Mouse (Mus musculus): Measurements from ENCODE around the gene Cux1. TPM values are rescaled to one million over a fixed set of nuclear protein-coding genes. Genes with fewer than 3 reads are reported as not detected.
"Not testable (repeated sequence)": the region's sequence is repeated elsewhere in the genome, so short reads cannot be mapped to it uniquely, and the experiment has no call there.

Gene Cux1
- polyA plus RNA-seq, 1 experiment from 2014 or later: 67.7 TPM

- Histone ChIP-seq H3K36me3 (peaks cover 41% of the 10 kb centered on the region), H3K27ac (no peak overlapping the region), H3K27me3 (ENCODE audit: low read depth, poor library complexity, severe bottlenecking) (no peaks in the 10 kb centered on the region), H3K9me3 (replicated peaks) (no peaks in the 10 kb centered on the region), H3K4me1 (peaks cover 24% of the 10 kb centered on the region), H3K4me3 (no peak overlapping the region)
- WGBS: 95% methylated on average over 3 of the region's 3 CpGs
- no peak for DNase-seq (ENCODE audit: low spot score)
These were observed 80.9 kb downstream of the Cux1 start for GRCm38 (mm10) chr5:136486401-136486800.

- Histone ChIP-seq H3K27ac (no peak overlapping the region), H3K36me3 (peaks cover 44% of the 10 kb centered on the region), H3K9me3 (replicated peaks) (no peaks in the 10 kb centered on the region), H3K4me3 (no peak overlapping the region), H3K27me3 (ENCODE audit: low read depth, poor library complexity, severe bottlenecking) (no peaks in the 10 kb centered on the region), H3K4me1 (peaks cover 19% of the 10 kb centered on the region)
- no peak for DNase-seq (ENCODE audit: low spot score)
- WGBS: 96% methylated on average over 6 of the region's 6 CpGs
These were observed 81.9 kb downstream of the Cux1 start for GRCm38 (mm10) chr5:136485397-136485796.

GRCm38 (mm10) chr5:136482434-136482833 lies 84.9 kb downstream of the Cux1 start:
- Histone ChIP-seq H3K36me3 (peaks cover 62% of the 10 kb centered on the region), H3K4me3 (no peak overlapping the region)

GRCm38 (mm10) chr5:136480541-136480940 lies 86.7 kb downstream of the Cux1 start:
- Histone ChIP-seq H3K4me3 (no peak overlapping the region), H3K27me3 (ENCODE audit: low read depth, poor library complexity, severe bottlenecking) (no peaks in the 10 kb centered on the region), H3K27ac (no peak overlapping the region), H3K9me3 (replicated peaks) (no peaks in the 10 kb centered on the region), H3K4me1 (0 out of 2 replicates have a peak, but pooled peaks cover 2% of the 10 kb centered on the region), H3K36me3 (peaks cover 63% of the 10 kb centered on the region)
- no peak for DNase-seq (ENCODE audit: low spot score)
- 94% methylated on average over 7 of the region's 7 CpGs for WGBS

More at GRCm38 (mm10) chr5:136482434-136482833, 84.9 kb downstream of the Cux1 start:
- DNase-seq (ENCODE audit: low spot score): no peak
- 97% methylated on average over 1 of the region's 1 CpGs for WGBS
- Histone ChIP-seq H3K4me1 (no peaks in the 10 kb centered on the region), H3K27ac (no peak overlapping the region), H3K9me3 (replicated peaks) (no peaks in the 10 kb centered on the region), H3K27me3 (ENCODE audit: low read depth, poor library complexity, severe bottlenecking) (no peaks in the 10 kb centered on the region)

GRCm38 (mm10) chr5:136479801-136480200 lies 87.5 kb downstream of the Cux1 start:
- WGBS: 87% methylated on average over 4 of the region's 4 CpGs

GRCm38 (mm10) chr5:136479024-136479763 lies 88.1 kb downstream of the Cux1 start:
- WGBS: 80% methylated on average over 6 of the region's 6 CpGs
- no peaks in the 10 kb centered on the region for H3K9me3 ChIP-seq (replicated peaks)
- no peak overlapping the region for H3K4me3 ChIP-seq
- no peak overlapping the region for H3K27ac ChIP-seq
- H3K4me1 ChIP-seq: 0 out of 2 replicates have a peak, but pooled peaks cover 2% of the 10 kb centered on the region
- H3K36me3 ChIP-seq: peaks cover 49% of the 10 kb centered on the region
- no peaks in the 10 kb centered on the region for H3K27me3 ChIP-seq (ENCODE audit: low read depth, poor library complexity, severe bottlenecking)
- no peak for DNase-seq (ENCODE audit: low spot score)

More at GRCm38 (mm10) chr5:136479801-136480200, 87.5 kb downstream of the Cux1 start:
- H3K27me3 ChIP-seq (ENCODE audit: low read depth, poor library complexity, severe bottlenecking): no peaks in the 10 kb centered on the region
- H3K27ac ChIP-seq: no peak overlapping the region
- DNase-seq (ENCODE audit: low spot score): no peak
- H3K9me3 ChIP-seq (replicated peaks): no peaks in the 10 kb centered on the region
- peaks cover 55% of the 10 kb centered on the region for H3K36me3 ChIP-seq
- no peak overlapping the region for H3K4me3 ChIP-seq
- H3K4me1 ChIP-seq: 0 out of 2 replicates have a peak, but pooled peaks cover 2% of the 10 kb centered on the region

- H3K9me3 ChIP-seq (replicated peaks): no peaks in the 10 kb centered on the region
- no peak overlapping the region for H3K4me3 ChIP-seq
- no peak overlapping the region for H3K27ac ChIP-seq
- no peaks in the 10 kb centered on the region for H3K27me3 ChIP-seq (ENCODE audit: low read depth, poor library complexity, severe bottlenecking)
- WGBS: 89% methylated on average over 3 of the region's 3 CpGs
- H3K4me1 ChIP-seq: peaks cover 20% of the 10 kb centered on the region
- no peak for DNase-seq (ENCODE audit: low spot score)
- peaks cover 26% of the 10 kb centered on the region for H3K36me3 ChIP-seq
These were observed 91.0 kb downstream of the Cux1 start for GRCm38 (mm10) chr5:136476272-136476671.

GRCm38 (mm10) chr5:136475161-136475560 lies 92.1 kb downstream of the Cux1 start:
- H3K4me3 ChIP-seq: no peak overlapping the region
- 89% methylated on average over 1 of the region's 1 CpGs for WGBS
- H3K36me3 ChIP-seq: peaks cover 25% of the 10 kb centered on the region
- H3K9me3 ChIP-seq (replicated peaks): no peaks in the 10 kb centered on the region
- DNase-seq (ENCODE audit: low spot score): no peak
- no peak overlapping the region for H3K27ac ChIP-seq
- peaks cover 20% of the 10 kb centered on the region for H3K4me1 ChIP-seq
- no peaks in the 10 kb centered on the region for H3K27me3 ChIP-seq (ENCODE audit: low read depth, poor library complexity, severe bottlenecking)

- Histone ChIP-seq H3K27me3 (ENCODE audit: low read depth, poor library complexity, severe bottlenecking) (no peaks in the 10 kb centered on the region), H3K27ac (no peak overlapping the region), H3K4me3 (no peak overlapping the region), H3K4me1 (peaks cover 29% of the 10 kb centered on the region), H3K9me3 (replicated peaks) (no peaks in the 10 kb centered on the region), H3K36me3 (peaks cover 20% of the 10 kb centered on the region)
- no peak for DNase-seq (ENCODE audit: low spot score)
- WGBS: 45% methylated on average over 3 of the region's 3 CpGs
These were observed 93.2 kb downstream of the Cux1 start for GRCm38 (mm10) chr5:136474086-136474485.

- Histone ChIP-seq H3K4me3 (no peak overlapping the region), H3K4me1 (peaks cover 36% of the 10 kb centered on the region), H3K27ac (no peak overlapping the region), H3K36me3 (peaks cover 15% of the 10 kb centered on the region), H3K27me3 (ENCODE audit: low read depth, poor library complexity, severe bottlenecking) (no peaks in the 10 kb centered on the region), H3K9me3 (replicated peaks) (no peaks in the 10 kb centered on the region)
- 33% methylated on average over 6 of the region's 6 CpGs for WGBS
- DNase-seq (ENCODE audit: low spot score): no peak
These were observed 94.0 kb downstream of the Cux1 start for GRCm38 (mm10) chr5:136473337-136473736.

- Histone ChIP-seq H3K27ac (no peak overlapping the region), H3K4me1 (peaks cover 41% of the 10 kb centered on the region), H3K36me3 (peaks cover 10% of the 10 kb centered on the region), H3K27me3 (ENCODE audit: low read depth, poor library complexity, severe bottlenecking) (no peaks in the 10 kb centered on the region), H3K9me3 (replicated peaks) (no peaks in the 10 kb centered on the region), H3K4me3 (no peak overlapping the region)
- 57% methylated on average over 6 of the region's 6 CpGs for WGBS
- no peak for DNase-seq (ENCODE audit: low spot score)
These were observed 94.4 kb downstream of the Cux1 start for GRCm38 (mm10) chr5:136472846-136473245.

GRCm38 (mm10) chr5:136470985-136471735 lies 96.1 kb downstream of the Cux1 start:
- peaks cover 54% of the 10 kb centered on the region for H3K4me1 ChIP-seq
- 64% methylated on average over 2 of the region's 2 CpGs for whole genome bisulfite sequencing
- not testable (repeated sequence) for H3K4me3 ChIP-seq; H3K27ac ChIP-seq; DNase-seq (ENCODE audit: low spot score); H3K36me3 ChIP-seq; H3K27me3 ChIP-seq (ENCODE audit: low read depth, poor library complexity, severe bottlenecking); H3K9me3 ChIP-seq (replicated peaks)

GRCm38 (mm10) chr5:136469301-136469700 lies 98.0 kb downstream of the Cux1 start:
- Histone ChIP-seq H3K27me3 (ENCODE audit: low read depth, poor library complexity, severe bottlenecking) (no peaks in the 10 kb centered on the region), H3K36me3 (peaks cover 6% of the 10 kb centered on the region; the same call in 1 of the 2 replicates), H3K4me1 (peaks cover 72% of the 10 kb centered on the region), H3K4me3 (no peak overlapping the region), H3K9me3 (replicated peaks) (no peaks in the 10 kb centered on the region), H3K27ac (no peak overlapping the region)
- WGBS: 31% methylated on average over 1 of the region's 1 CpGs
- DNase-seq (ENCODE audit: low spot score): no peak

Measured in limb, embryonic 10.5 days (tissue).